Mouse (Mus musculus): ENCODE measurements around the gene Olfr558. TPM values are rescaled to one million over a fixed set of nuclear protein-coding genes. Genes with fewer than 3 reads are reported as not detected.

Olfr558 gene
- 0.07 and 0.29 TPM in 2 replicates for polyA plus RNA-seq (2012; rRNA removed)

GRCm38 (mm10) chr7:102701915-102702314, at the start of gene Olfr558:
Gene Olfr558 (plus strand): TSS chr7:102702215.

GRCm38 (mm10) chr7:102658523-102658922, 43.5 kb upstream of the Olfr558 start, which contains the start of gene Olfr555:
Gene Olfr555 (plus strand): TSS chr7:102658823.

GRCm38 (mm10) chr7:102664599-102664998, 37.4 kb upstream of the Olfr558 start, which contains the start of gene Olfr556:
Gene Olfr556 (plus strand): TSS chr7:102664899.

GRCm38 (mm10) chr7:102686944-102687501, 15.0 kb upstream of the Olfr558 start, which contains the start of gene Trim68:
Gene Trim68 (minus strand): TSS chr7:102687327.

GRCm38 (mm10) chr7:102695358-102696125, 6.5 kb upstream of the Olfr558 start, which contains the start of gene Olfr557:
Gene Olfr557 (plus strand): TSS chr7:102695910.

GRCm38 (mm10) chr7:102718970-102719369, 17.0 kb downstream of the Olfr558 start, which contains the start of gene Olfr33:
Gene Olfr33 (minus strand): TSS chr7:102719070.

GRCm38 (mm10) chr7:102727391-102727790, 25.4 kb downstream of the Olfr558 start, which contains the start of gene Olfr559:
Gene Olfr559 (minus strand): TSS chr7:102727491.

GRCm38 (mm10) chr7:102759266-102759665, 57.3 kb downstream of the Olfr558 start, which contains the start of the genes Olfr560 and Olfr78:
Gene Olfr560 (minus strand): TSS chr7:102759366.
Gene Olfr78 (minus strand): TSS chr7:102759471.

Other genes starting within 250 kb of the Olfr558 start
- gene Olfr543, start 220.5 kb upstream of the Olfr558 start, polyA plus RNA-seq (2012; rRNA removed) = not detected in 2 replicates
- gene Olfr544, start 213.9 kb upstream of the Olfr558 start, polyA plus RNA-seq (2012; rRNA removed) = not detected in 2 replicates
- not detected in 2 replicates for gene Olfr545, start 202.6 kb upstream of the Olfr558 start, polyA plus RNA-seq (2012; rRNA removed)
- gene Olfr547, start 167.5 kb upstream of the Olfr558 start, polyA plus RNA-seq (2012; rRNA removed) = not detected in 2 replicates
- not detected in 2 replicates for gene Olfr548-ps1, start 161.3 kb upstream of the Olfr558 start, polyA plus RNA-seq (2012; rRNA removed)
- gene Olfr549, start 152.3 kb upstream of the Olfr558 start, polyA plus RNA-seq (2012; rRNA removed) = not detected in 2 replicates
- gene Trim21, start 136.7 kb upstream of the Olfr558 start, polyA plus RNA-seq (2012; rRNA removed) = 2.2 and 3.0 TPM in 2 replicates
- gene Olfr550, start 130.8 kb upstream of the Olfr558 start, polyA plus RNA-seq (2012; rRNA removed) = not detected in 2 replicates
- not detected in 2 replicates for gene Olfr551, start 110.3 kb upstream of the Olfr558 start, polyA plus RNA-seq (2012; rRNA removed)
- gene Olfr552, start 104.4 kb upstream of the Olfr558 start, polyA plus RNA-seq (2012; rRNA removed) = 0.01 TPM in 1 of 2 replicates, not detected in the other
- not detected in 2 replicates for gene Olfr553, start 84.0 kb upstream of the Olfr558 start, polyA plus RNA-seq (2012; rRNA removed)
- not detected in 2 replicates for gene Olfr554, start 63.8 kb upstream of the Olfr558 start, polyA plus RNA-seq (2012; rRNA removed)
- gene Olfr555, start 43.4 kb upstream of the Olfr558 start, polyA plus RNA-seq (2012; rRNA removed) = not detected in 2 replicates
- not detected in 2 replicates for gene Olfr556, start 37.3 kb upstream of the Olfr558 start, polyA plus RNA-seq (2012; rRNA removed)
- gene Trim68, start 14.9 kb upstream of the Olfr558 start, polyA plus RNA-seq (2012; rRNA removed) = 14.8 and 22.7 TPM in 2 replicates
- not detected in 2 replicates for gene Olfr557, start 6.3 kb upstream of the Olfr558 start, polyA plus RNA-seq (2012; rRNA removed)
- gene Olfr33, start 16.9 kb downstream of the Olfr558 start, polyA plus RNA-seq (2012; rRNA removed) = not detected in 2 replicates
- not detected in 2 replicates for gene Olfr559, start 25.3 kb downstream of the Olfr558 start, polyA plus RNA-seq (2012; rRNA removed)
- gene Olfr560, start 57.2 kb downstream of the Olfr558 start, polyA plus RNA-seq (2012; rRNA removed) = not detected in 2 replicates
- 0.09 and 0.43 TPM in 2 replicates for gene Olfr78, start 57.3 kb downstream of the Olfr558 start, polyA plus RNA-seq (2012; rRNA removed)
- not detected in 2 replicates for gene Olfr561, start 69.0 kb downstream of the Olfr558 start, polyA plus RNA-seq (2012; rRNA removed)
- not detected in 2 replicates for gene Olfr564, start 101.3 kb downstream of the Olfr558 start, polyA plus RNA-seq (2012; rRNA removed)
- not detected in 2 replicates for gene Olfr566, start 156.6 kb downstream of the Olfr558 start, polyA plus RNA-seq (2012; rRNA removed)
- not detected in 2 replicates for gene Olfr568, start 174.9 kb downstream of the Olfr558 start, polyA plus RNA-seq (2012; rRNA removed)
- gene Olfr569, start 188.7 kb downstream of the Olfr558 start, polyA plus RNA-seq (2012; rRNA removed) = not detected in 2 replicates
- gene Olfr570, start 192.4 kb downstream of the Olfr558 start, polyA plus RNA-seq (2012; rRNA removed) = 0.12 and 0.13 TPM in 2 replicates
- gene Olfr571, start 215.3 kb downstream of the Olfr558 start, polyA plus RNA-seq (2012; rRNA removed) = 0.09 TPM in 1 of 2 replicates, not detected in the other
- not detected in 2 replicates for gene Olfr572, start 222.2 kb downstream of the Olfr558 start, polyA plus RNA-seq (2012; rRNA removed)
- gene Olfr573-ps1, start 240.4 kb downstream of the Olfr558 start, polyA plus RNA-seq (2012; rRNA removed) = not detected in 2 replicates
- not detected in 2 replicates for gene Olfr574, start 246.3 kb downstream of the Olfr558 start, polyA plus RNA-seq (2012; rRNA removed)